Mouse (Mus musculus) gastrocnemius, postnatal 14 days (tissue): Measurements from ENCODE around the gene Nmd3. TPM values are rescaled to one million over a fixed set of nuclear protein-coding genes. Genes with fewer than 3 reads are reported as not detected.

Source experiments
- DNase-seq: peaks from one replicate; pipeline ENCODE4 v3.0.0; 2021; ENCODE audit warnings: mixed read lengths
- intact Hi-C: fragments of 180-260 bp; cut with DNase I; formaldehyde crosslinking; loops from one replicate; pipeline ENCODE4 v1.15.1; 2025; ENCODE audit warnings: low total_unique reads
- total RNA-seq, 2 experiments: library from RNA; stranded (reverse); gene quantifications; 2 replicates each; pipeline ENCODE4 v1.2.3; 2021

Gene Nmd3
- total RNA-seq, 2 experiments from 2014 or later: 26.5 to 32.8 TPM

GRCm38 (mm10) chr3:69760081-69760480 is 38.3 kb downstream of the Nmd3 start:
- no peak for DNase-seq
- intact Hi-C loops: loop anchor here (5.0 kb wide), 1 partner anchor 132 kb away; no protein-coding TSS in a partner anchor

GRCm38 (mm10) chr3:69761195-69761594 is 39.4 kb downstream of the Nmd3 start:
- DNase-seq: no peak
- intact Hi-C loops: loop anchor here (5.0 kb wide), 1 partner anchor 131 kb away; no protein-coding TSS in a partner anchor

- intact Hi-C loops: loop anchor here (5.0 kb wide), 1 partner anchor 129 kb away; no protein-coding TSS in a partner anchor
These were observed 41.1 kb downstream of the Nmd3 start for GRCm38 (mm10) chr3:69762838-69763368.

GRCm38 (mm10) chr3:69763630-69764565 is 42.1 kb downstream of the Nmd3 start:
- no peak for DNase-seq
- intact Hi-C loops: loop anchor here (5.0 kb wide), 1 partner anchor 128 kb away; no protein-coding TSS in a partner anchor

More at GRCm38 (mm10) chr3:69762838-69763368, 41.1 kb downstream of the Nmd3 start:
- no peak for DNase-seq

GRCm38 (mm10) chr3:69765206-69765605 is 43.4 kb downstream of the Nmd3 start:
- no peak for DNase-seq
- intact Hi-C loops: no loop called here

GRCm38 (mm10) chr3:69769150-69769549 is 47.4 kb downstream of the Nmd3 start:
- no peak for DNase-seq
- intact Hi-C loops: no loop called here

- intact Hi-C loops: no loop called here
- DNase-seq: no peak
These were observed 51.6 kb downstream of the Nmd3 start for GRCm38 (mm10) chr3:69773356-69773755.

- intact Hi-C loops: no loop called here
- no peak for DNase-seq
These were observed 57.5 kb downstream of the Nmd3 start for GRCm38 (mm10) chr3:69779246-69779796.

GRCm38 (mm10) chr3:69792823-69793417 is 71.1 kb downstream of the Nmd3 start:
- intact Hi-C loops: no loop called here
- no peak for DNase-seq

- intact Hi-C loops: no loop called here
- DNase-seq: no peak
These were observed 75.7 kb downstream of the Nmd3 start for GRCm38 (mm10) chr3:69797533-69797932.

GRCm38 (mm10) chr3:69797969-69798368 is 76.2 kb downstream of the Nmd3 start:
- intact Hi-C loops: no loop called here
- DNase-seq: no peak

- DNase-seq: no peak
- intact Hi-C loops: no loop called here
These were observed 77.3 kb downstream of the Nmd3 start for GRCm38 (mm10) chr3:69799096-69799495.

GRCm38 (mm10) chr3:69800829-69801384 is 79.1 kb downstream of the Nmd3 start:
- intact Hi-C loops: no loop called here
- no peak for DNase-seq

- intact Hi-C loops: no loop called here
- no peak for DNase-seq
These were observed 81.4 kb downstream of the Nmd3 start for GRCm38 (mm10) chr3:69803137-69803536.

Other genes with a start within 250 kb of the Nmd3 start
- gene B3galnt1, start 123.0 kb upstream of the Nmd3 start, total RNA-seq: 1 to 10 TPM; 3.7 to 6.7 TPM
- gene Sptssb, start 138.0 kb downstream of the Nmd3 start, total RNA-seq: not detected